Mouse (Mus musculus): Measurements from ENCODE around the gene Foxf1. TPM values are rescaled to one million over a fixed set of nuclear protein-coding genes. Genes with fewer than 3 reads are reported as not detected.

The Foxf1 gene
- total RNA-seq, 1 experiment from 2014 or later = not detected

DNA sequence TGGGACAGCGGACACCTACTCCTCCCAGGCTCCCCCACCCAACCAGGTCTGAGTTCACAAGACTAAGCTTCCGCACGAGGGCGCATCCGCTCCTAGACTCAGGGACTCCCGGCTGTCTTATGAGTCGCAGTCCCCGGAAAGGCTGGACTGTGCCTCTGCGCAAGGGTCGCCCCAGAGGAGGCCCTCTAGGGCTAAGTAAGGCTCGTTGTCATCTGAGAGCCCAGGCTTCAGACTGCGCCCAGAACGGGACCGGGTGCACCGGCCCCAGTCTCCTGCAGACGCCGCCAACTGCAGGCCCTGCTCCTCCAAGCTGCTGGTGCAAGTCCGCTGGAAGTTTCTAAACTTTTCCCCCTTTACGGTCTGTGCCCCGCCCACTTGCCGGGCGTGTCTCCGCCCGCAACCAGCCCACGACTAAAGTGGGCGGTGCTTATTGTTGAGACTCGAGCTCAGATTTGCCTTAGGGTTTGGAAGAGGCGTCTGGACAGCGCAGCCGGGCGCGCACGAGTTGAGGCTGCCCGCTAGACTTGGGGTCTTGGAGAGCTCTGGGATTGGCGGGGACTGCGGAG lies 41.2 kb downstream of the Foxf1 start:
- no peak for ATAC-seq (ENCODE audit: extremely low read depth, insufficient number of reproducible peaks, low FRiP score, poor library complexity, severe bottlenecking)

GRCm38 (mm10) chr8:121126191-121126590 lies 42.0 kb downstream of the Foxf1 start:
- ATAC-seq (ENCODE audit: extremely low read depth, insufficient number of reproducible peaks, low FRiP score, poor library complexity, severe bottlenecking) = no peak

DNA sequence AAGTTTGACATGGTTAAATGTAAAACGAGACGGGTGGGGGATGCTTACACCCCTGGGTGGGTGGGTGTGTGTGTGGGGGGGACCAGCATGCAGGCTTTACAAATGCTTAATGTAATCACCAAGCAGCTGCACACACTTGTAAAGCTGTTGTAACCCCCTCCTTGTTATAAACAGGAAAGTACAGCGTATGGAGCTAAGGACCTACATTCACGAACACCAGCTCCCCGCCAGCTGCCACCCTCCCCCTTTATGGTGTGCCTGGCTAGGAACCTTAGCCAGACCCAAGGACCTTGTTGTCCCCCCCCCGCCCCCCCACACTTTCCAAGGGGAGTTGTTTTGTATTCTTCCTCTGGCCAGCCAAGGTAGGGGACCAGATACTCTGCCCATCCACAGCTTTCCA lies 42.5 kb downstream of the Foxf1 start:
- ATAC-seq (ENCODE audit: extremely low read depth, insufficient number of reproducible peaks, low FRiP score, poor library complexity, severe bottlenecking) = no peak

DNA sequence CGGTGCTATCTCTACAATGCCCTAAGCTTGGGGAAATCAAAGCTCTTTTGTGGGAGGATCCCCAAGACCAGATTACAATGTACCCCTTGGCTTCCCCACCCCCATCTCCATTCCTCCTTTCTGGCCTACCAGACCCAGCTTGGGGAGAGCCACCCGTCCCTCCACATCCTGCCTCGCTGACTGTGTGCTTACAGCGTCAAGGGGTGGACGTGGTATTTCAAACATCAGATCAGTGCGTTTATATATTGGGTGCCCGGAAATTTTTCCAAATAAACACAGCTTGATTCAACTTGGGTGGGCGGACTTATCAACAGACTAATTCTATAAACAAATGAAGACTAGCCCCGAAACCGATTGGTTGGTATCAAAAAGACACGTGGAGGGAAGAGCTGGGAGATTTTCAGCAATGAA lies 43.1 kb downstream of the Foxf1 start:
- ATAC-seq (ENCODE audit: extremely low read depth, insufficient number of reproducible peaks, low FRiP score, poor library complexity, severe bottlenecking) = no peak

DNA sequence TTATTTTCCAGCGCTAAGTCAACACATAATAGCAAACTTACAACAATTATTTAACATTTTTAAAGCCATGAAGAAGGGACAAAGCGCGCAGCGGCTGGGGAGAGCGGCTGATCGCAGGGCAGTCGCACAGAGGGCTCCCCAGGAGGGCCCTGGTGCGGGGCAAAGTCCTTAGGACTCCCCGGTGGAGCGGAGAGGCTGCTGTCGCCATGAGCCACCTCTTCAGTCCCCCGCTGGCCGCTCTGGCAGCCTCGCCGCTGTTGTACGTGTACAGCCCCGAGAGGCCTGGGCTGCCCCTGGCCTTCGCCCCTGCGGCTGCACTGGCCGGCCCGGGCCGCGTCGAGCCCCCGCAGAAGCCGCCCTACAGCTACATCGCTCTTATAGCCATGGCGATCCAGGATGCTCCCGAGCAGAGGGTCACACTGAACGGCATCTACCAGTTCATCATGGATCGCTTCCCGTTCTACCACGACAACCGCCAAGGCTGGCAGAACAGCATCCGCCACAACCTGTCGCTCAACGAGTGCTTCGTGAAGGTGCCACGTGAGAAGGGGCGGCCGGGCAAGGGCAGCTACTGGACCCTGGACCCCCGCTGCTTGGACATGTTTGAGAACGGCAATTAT lies 43.7 kb downstream of the Foxf1 start, which contains the start of gene Foxl1:
TSS of gene Foxl1 (plus strand) at position 185 of the 620 bp plus-strand sequence.
- no peak for ATAC-seq (ENCODE audit: extremely low read depth, insufficient number of reproducible peaks, low FRiP score, poor library complexity, severe bottlenecking)

DNA sequence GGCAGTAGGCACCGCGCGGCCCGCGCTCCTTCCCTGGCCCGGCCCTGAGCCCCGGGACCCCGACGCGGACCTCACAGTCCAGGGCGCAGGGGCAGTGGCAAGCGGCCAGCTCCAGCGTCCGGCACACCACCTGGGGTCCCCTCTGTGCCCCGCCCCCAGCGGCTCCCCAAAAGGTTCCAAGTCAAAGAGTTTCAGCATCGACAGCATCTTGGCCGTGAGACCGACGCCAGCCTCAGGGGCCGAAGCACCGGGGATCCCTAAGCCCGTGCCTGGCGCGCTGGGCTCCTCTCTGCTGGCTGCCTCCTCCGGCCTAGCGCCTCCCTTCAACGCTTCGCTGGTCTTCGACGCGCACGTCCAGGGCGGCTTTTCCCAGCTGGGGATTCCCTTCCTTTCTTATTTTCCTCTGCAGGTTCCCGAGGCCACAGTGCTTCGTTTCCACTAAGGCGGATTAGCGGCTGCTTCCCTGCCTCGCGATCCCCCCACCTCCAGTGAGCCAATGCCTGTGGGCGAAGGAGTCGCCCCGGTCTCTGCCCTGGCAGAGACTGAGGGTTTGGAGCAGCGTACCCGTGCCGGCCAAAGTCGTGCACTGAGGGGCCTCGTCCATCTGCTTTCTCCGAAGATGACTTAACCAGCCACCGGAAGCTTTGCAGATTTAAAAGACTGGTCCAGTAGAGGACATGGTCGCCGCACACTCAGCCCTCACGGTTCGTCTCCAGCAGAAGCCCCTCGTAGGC lies 44.5 kb downstream of the Foxf1 start:
- no peak for ATAC-seq (ENCODE audit: extremely low read depth, insufficient number of reproducible peaks, low FRiP score, poor library complexity, severe bottlenecking)

DNA sequence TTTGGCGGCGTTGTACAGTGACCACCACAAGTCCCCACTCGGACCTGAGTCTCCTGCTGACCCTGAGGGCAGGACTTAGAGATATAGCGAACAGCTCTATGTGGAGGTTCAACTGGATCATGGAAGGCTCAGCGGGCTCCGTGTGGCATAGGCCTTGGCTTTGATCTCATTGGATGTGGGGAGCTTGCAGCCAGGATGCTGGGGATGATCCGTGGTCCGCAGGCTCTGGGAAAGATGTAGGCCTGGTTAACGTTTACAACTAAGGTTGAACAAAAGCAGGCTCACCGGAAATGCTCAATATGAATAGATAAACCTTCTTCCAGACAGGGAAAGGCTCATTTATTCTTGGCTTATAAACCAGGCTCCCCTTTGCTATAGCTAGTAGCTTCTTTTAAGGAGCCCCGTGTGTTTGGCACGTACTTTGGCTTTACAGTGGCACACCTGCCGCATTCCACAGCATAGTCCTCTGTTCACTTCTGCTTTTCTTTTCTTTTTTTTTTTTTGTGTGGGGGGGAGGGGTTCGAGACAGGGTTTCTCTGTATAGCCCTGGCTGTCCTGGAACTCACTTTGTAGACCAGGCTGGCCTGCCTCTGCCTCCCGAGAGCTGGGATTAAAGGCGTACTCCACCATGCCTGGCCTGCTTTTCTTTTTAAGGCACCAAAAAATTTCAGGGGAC lies 45.2 kb downstream of the Foxf1 start:
- ATAC-seq (ENCODE audit: extremely low read depth, insufficient number of reproducible peaks, low FRiP score, poor library complexity, severe bottlenecking) = no peak

DNA sequence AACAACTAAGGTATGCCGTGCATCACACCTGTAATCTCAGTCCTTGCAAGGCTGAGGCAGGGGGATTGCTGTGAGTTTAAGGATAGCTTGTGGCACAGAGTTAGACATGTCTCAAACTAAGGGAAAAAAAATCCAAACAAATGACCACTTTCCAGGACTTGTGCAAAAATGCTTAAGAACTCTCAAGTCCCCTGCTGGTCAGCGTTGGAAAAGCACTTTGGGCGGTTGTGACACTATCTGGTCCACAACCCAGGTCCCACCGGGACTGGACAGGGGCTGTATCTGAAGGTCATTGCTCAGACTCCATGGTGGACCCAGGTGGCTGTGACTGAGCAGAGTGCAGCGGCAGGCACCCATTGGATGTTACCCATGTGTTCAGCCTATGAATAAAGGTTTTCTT lies 46.3 kb downstream of the Foxf1 start:
- ATAC-seq (ENCODE audit: extremely low read depth, insufficient number of reproducible peaks, low FRiP score, poor library complexity, severe bottlenecking) = no peak

DNA sequence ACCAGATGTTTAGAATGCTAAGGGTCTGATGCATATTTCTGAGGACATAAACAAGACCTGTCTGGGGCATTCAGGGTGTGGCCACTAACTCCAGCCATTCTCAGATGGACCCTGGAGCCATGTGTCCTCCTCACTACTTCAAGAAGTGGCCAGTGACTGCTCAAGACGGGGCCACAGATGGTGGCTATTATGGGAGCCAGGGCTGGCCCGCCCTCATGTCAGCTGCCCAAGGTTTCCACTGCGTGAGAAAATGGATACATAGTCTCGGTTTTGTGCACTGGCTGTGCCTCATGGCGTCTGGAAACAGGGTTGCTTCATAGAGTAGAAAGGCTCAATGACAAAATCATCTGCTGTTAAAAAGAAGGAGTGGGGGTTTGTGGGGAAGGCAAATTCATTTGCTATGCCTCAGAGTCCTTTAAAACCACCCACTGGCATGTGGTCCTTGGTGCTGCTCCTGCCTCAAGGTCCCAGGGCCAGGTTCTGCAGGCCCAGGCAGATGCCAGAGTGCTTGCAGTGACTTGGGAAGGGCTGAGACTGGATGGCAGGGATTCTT lies 48.9 kb downstream of the Foxf1 start:
- ATAC-seq (ENCODE audit: extremely low read depth, insufficient number of reproducible peaks, low FRiP score, poor library complexity, severe bottlenecking) = no peak

DNA sequence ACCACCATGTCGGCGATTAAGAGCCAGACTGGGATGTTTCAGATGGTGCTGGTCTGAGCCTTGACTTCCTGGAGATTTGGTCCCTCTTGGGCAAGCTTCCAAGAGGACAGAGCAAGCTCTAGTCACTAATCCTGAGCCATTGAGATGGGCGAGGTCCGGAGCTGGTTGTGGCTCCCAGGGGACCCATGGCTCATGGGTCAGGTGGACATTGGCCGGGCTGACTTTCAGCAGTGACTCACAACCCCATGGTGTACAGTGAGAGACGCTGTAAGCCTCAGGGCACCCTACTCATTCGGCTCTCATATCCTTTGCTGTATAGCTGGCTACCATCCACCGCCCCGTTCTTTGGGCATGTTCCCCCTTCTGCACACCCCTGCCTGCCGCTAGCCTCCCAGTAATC lies 49.9 kb downstream of the Foxf1 start:
- ATAC-seq (ENCODE audit: extremely low read depth, insufficient number of reproducible peaks, low FRiP score, poor library complexity, severe bottlenecking) = no peak

DNA sequence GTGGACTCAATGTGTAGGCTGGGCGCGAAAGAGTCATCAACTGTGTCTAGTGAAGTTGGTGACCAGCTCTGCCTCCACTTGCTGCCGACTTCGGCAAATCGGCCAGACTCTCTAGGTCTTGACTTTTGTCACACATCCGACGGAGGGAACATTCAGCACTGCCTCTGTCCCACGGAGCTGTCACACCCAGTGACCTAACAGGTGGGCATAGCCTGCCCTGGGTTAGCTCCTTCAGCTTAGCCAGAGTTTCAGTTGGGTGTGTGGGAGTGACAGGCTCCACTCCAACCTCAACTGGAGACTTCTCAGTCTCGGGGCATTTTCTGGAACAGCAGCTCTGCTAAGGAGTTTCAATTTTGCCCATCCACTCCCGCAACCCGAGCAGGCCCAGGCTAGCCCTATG lies 50.3 kb downstream of the Foxf1 start:
- no peak for ATAC-seq (ENCODE audit: extremely low read depth, insufficient number of reproducible peaks, low FRiP score, poor library complexity, severe bottlenecking)

GRCm38 (mm10) chr8:121136856-121137255 lies 52.7 kb downstream of the Foxf1 start:
- no peak for ATAC-seq (ENCODE audit: extremely low read depth, insufficient number of reproducible peaks, low FRiP score, poor library complexity, severe bottlenecking)

Other genes with a start within 250 kb of the Foxf1 start
- gene Mthfsd, start 24.0 kb downstream of the Foxf1 start, total RNA-seq (2017) = 13.0 and 18.5 TPM in 2 replicates
- not detected in 2 replicates for gene Foxc2, start 31.8 kb downstream of the Foxf1 start, total RNA-seq (2017)
- not detected in 2 replicates for gene Foxl1, start 43.6 kb downstream of the Foxf1 start, total RNA-seq (2017)